Mouse (Mus musculus): ENCODE results near the gene Bet1l.
"Not testable (repeated sequence)": the region's sequence is repeated elsewhere in the genome, so short reads cannot be mapped to it uniquely, and the experiment has no call there.

Bet1l gene

DNA sequence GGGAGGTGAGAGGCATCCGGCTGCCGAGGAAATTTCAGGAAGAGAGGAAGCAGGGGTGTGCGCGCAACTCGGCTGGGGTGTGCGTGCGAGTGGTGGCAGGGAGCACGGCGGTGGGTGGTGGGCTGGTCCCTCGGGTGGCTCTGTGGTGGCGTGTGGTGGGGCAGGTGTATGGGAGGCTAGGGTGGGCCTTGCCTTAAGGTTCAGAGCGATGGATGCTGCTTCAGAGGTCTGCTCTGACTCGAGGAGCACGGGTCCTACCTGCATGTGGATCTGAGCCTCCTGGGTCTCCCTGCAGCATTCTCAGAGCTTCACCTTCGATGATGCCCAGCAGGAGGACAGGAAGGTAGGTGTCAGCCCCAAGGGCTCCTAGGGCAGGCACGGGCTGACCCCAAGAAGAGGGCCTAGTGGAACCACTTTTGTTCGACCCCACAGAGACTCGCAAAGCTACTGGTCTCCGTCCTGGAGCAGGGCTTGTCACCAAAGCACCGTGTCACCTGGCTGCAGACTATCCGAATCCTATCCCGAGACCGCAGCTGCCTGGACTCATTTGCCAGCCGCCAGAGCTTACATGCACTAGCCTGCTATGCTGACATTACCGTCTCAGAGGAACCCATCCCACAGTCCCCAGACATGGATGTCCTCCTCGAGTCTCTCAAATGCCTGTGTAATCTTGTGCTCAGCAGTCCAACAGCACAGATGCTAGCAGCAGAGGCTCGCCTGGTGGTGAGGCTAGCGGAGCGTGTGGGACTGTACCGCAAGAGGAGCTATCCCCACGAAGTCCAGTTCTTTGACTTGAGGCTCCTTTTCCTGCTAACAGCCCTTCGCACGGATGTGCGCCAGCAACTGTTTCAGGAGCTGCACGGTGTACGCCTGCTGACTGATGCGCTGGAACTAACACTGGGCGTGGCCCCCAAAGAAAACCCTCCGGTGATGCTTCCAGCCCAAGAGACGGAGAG lies at the start of gene Bet1l:
Bet1l (minus strand) TSS at position 28 of the 956 bp plus-strand sequence.
- DNase-seq, result peak; percentile 17 to 21

DNA sequence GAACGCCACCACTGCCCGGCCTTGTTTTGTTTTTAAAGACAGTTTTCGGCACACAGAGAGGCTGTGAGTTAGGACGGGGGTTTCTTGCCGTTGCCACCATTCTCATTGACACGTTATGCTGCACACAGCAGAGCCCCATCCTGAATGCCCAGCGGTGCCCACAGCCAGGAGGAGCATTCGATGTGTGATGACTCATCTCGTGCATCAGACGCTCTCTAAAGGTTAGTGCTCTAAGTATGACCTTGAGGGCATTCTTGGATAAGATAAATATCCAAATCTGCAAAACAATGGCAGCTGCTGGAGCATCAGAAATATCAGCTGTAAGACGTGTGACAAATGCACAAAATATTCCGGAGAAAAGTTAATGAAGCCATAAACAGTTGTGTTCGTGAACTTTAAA lies 49.8 kb upstream of the Bet1l start:
- no peak for DNase-seq

DNA sequence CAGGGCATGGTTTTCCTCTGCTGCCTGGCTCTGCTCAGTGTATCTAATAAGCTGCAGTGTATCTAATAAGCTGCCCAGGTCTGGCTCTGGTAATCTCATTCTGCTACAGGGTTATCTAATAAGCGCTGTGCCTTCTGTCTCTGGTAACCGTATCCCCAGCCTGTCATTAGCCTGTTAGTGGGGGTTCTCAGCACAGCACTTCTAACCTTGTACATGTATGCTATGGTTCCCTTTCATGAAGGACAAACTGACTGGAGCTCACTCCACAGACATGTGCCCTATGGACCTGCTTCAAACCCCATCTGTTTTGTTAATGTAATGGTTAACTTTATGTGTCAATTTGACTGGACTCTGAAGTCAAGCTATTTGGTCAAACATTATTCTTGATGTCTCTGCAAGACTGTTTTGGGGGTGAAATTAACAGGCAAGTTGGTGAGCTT lies 48.3 kb upstream of the Bet1l start:
- no peak for DNase-seq

GRCm38 (mm10) chr7:140903212-140903611 lies 45.8 kb upstream of the Bet1l start:
- peak; percentile 81 to 84 for DNase-seq

DNA sequence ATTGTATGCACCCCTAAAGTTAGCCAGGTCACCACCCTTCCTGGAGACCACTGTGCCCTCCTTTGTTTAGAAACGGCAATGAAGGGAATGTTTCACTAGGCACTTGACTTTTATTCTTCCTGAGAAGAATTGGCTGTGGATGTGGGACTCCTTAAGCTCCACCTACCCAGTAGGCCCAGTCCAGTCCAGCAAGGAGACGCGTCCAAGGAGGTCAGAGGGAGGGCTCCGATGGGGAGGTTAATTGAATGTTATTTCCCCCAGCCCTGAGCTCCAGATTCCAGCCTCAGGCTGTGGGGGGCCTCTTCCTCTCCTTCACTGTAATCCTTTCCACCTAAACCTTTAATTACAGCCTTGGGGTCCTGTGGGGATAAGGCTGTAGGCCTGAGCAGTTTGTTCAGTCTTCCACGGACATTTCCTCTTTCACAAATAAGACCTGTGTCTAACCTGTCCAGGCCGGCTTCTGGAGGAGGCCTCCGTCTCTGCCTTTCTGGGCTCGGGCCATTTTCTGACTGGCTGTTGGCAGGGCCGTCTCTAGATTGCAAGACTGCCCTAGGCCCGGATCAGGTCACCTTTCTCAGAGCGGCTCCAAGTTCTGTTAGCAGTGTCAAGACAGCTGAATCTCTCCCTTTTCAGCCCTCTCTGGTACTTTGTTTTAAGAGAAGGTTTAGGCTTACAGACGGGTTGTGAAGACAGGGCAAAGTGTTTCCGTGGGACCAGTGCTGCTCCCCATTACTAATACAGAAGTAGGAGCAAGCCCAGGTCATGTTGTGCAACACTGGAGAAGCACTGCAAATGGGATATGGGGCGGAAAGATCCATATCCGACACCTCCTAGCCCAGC lies 44.9 kb upstream of the Bet1l start:
- no peak for DNase-seq

DNA sequence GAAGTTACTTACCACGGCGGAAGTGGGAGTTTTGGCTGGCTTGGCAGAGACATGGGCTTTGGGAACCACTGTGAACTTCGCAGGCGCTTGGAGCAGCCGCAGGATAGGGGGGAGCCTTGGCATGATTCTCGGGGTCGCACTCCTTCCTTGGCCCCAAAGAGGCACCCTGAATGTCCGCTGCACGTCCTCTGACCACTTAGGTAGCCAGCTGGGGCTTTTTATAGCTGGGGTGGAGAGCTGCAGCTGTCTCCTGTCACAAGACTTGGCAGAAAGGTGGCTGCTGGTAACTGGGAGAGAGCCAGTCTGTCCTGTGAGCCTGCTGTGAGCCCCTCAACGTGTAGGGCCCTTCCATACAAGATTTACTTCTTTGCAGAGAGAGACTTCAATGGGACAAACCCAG lies 42.8 kb upstream of the Bet1l start, which contains the start of gene Cox8b:
Cox8b (minus strand) TSS at position 227 of the 400 bp plus-strand sequence.
- DNase-seq, result no peak

DNA sequence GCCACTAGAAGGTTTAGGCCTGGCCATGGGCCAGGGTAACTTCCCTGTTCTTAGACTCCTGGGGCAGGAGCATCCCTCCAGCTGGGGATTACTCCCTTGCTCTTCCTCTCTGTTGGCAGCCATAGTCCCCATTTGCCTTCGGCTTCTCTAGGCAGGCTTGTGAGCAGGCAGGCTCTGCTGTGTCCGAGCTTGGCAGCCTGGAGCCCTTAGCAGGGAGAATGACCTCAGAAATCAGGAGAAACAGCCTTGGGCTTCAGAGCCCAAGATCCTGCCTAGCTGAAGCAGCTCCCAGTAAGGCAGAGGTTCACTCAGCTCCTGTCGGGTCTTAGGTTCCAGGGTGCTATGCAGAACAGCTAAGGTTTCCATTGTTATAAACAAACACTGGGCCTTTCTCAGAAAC lies 41.7 kb upstream of the Bet1l start:
- no peak for DNase-seq

DNA sequence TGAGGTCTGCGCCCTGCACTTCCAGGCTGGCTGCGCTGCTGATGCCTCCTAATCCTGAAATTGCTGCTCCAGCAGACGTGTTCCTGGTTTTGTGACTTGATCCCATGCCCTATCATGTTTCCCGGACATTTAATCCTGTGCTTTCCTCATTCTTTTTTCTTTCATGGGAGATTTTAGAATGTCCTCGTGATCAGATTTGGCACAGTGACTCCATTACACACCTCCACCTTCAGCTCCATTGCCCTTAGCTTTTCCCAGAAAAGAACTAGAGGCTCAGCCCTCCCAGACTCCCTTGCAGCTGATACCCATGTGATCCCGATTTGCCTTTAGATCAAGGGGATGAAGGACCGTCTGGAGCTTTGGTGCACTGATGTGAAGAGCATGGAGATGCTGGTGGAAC lies 40.5 kb upstream of the Bet1l start:
- DNase-seq, result no peak

DNA sequence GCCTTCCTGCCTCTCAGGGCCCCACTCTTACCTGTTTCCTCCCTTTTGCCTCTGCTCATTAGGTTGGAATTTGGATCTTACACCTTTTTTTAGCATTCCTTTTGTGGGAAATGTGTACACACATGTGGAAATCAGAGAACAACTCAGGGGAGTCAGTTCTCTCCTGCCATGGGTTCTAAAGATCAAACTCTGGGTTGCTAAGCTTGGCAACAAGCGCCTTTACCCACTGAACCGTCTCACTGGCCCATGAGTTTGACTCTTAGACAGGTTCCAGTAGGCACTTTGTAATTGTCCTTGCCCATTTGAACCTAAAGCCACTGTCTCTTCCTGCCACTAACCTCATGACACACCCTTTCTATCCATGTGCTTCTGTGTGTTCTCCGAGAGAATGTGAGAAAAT lies 37.2 kb upstream of the Bet1l start:
- DNase-seq, result no peak

DNA sequence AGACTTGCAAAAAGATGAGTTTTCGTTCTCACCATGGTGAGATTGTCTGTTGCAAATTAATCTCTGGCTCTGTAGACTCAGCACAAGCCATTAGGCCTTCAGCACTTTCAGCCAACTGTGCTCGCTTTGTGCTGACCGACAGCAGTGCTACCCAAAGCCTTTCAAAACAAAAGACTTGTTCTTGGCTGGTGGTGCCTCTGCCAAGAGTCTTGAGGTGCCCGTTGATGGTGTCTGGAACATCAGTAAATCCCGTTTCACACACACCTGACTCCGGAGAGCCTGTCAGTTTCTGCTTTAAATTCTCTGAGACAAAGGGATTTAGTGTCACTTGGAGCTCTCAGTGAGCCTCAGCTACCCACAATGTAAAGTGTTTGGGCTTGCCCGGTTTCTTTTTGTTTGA lies 36.7 kb upstream of the Bet1l start:
- no peak for DNase-seq

DNA sequence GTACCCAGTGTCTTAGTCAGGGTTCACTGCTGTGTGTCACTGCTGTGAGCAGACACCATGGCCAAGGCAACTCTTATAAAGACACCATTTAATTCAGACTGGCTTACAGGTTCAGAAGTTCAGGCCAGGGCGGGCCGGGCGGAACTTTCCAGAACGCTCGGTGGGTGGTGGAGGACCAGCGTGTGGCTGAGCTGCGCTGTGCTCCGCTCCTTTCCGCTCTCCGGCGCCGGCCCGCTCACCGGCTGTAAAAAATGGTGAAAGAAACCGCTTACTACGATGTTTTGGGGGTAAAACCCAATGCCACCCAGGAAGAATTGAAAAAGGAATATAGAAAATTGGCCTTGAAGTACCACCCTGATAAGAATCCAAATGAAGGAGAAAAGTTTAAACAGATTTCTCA lies 33.3 kb upstream of the Bet1l start:
- not testable (repeated sequence) for DNase-seq

GRCm38 (mm10) chr7:140882469-140882803 lies 25.1 kb upstream of the Bet1l start:
- DNase-seq, result no peak

DNA sequence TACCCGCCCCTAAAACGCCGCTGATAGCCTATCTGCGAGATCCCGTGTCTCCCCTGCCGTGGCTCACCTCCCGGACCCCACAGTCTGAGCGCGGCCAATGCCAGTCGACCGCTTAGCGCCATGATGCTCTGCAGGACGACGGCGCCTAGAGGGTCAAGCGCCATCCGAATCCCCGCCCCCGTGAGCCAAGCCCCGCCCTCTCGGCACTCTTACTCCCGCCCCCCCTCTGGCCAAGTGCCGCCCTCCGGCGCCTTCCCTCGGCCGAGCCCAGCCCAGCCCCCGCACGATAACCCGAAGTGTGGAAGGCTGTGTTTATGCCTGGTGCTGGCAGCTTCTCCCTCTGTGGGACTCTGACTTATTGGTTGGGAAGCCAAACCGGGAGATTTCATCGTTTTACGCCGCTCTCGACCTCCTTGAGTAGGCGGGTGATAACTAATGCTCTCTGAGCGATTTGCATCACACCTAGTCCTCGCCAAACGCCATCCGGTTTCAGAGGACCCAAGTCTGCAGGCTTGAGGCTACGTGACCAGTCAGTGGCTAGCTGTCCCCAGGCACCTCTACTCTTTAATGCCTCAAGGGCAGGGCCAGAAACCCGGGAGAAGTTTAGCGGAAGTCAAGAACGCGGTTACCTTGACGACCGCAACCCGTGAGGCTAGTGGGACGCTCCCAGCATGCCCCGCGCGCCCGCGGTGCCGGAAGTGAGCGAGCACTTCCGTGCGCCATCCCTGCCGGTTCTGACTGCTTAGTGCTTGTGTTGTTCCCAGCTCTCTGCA lies 24.5 kb upstream of the Bet1l start, which contains the start of the genes Psmd13 and Sirt3:
Psmd13 (plus strand) TSS at position 273 of the 773 bp plus-strand sequence.
Sirt3 (minus strand) TSS at position 614 of the 773 bp plus-strand sequence.
- DNase-seq, result peak; percentile 94 to 95

- no peak for DNase-seq
Observed at GRCm38 (mm10) chr7:140880865-140881515, 23.6 kb upstream of the Bet1l start.

GRCm38 (mm10) chr7:140880419-140880818 lies 23.0 kb upstream of the Bet1l start:
- no peak for DNase-seq

DNA sequence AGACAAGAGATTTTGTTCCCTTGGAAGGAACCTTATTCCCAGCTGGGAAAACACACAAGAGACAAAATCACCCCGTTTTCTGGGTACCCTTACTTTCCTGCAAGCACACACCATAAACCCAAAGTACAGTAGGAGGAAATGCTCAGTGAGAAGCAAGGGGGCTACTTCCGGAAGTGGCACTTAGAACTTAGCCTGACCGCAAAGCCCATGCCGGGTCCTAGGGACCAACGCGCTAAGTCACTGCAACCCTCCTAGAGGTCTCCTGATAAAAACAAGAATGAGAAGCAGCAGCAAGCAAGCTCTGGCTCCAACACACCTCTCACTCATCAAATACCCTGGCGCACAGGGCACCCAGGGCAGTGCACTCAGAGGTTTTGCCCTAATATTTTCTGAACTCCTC lies 22.0 kb upstream of the Bet1l start:
- no peak for DNase-seq

GRCm38 (mm10) chr7:140877364-140877763 lies 20.0 kb upstream of the Bet1l start:
- DNase-seq, result no peak

- no peak for DNase-seq
Observed at GRCm38 (mm10) chr7:140874224-140874623, 16.8 kb upstream of the Bet1l start.

DNA sequence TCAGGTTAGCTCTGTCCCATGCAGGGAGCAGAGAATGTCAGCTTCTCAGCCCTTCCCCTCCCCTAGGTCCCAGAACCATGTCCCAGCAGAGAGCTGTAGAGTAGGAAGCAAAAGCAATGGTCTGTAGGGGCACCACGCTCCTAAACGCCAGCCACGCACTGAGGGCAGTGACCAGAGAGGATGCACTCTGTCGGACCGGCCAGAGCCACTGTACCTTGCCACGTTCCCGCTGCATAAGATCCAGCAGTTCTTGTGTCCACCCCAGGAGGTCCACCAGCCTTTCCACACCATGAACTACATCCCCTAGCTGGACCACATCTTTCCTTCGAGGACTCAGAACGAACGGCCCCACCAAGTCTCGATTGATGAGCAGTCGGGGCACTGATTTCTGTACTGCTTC lies 7.4 kb upstream of the Bet1l start:
- no peak for DNase-seq

GRCm38 (mm10) chr7:140860728-140861127 lies 3.4 kb upstream of the Bet1l start:
- no peak for DNase-seq

GRCm38 (mm10) chr7:140859997-140860396 lies 2.6 kb upstream of the Bet1l start:
- DNase-seq, result no peak

DNA sequence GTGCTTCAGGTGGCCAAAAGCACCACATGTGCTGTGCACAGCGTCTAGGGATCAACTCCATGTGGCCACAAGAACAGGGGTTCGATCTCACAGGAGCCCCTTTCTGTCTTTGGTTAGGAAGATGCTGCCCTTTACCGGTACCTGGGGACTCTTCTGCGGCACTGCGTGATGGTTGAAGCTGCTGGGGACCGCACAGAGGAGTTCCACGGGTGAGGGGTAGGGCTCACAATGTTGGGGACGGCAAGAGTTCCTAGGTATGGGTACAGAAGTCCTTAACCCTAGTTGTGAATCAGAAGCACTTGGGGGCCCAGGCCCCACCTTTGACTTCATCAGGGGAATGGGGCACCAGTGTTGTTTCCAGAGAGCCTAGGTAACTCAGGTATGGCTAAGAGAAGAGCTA lies 1.4 kb upstream of the Bet1l start:
- DNase-seq, result no peak

All from cerebellum, postnatal 36 days (tissue).